Mouse (Mus musculus) MEL (cell line): ENCODE measurements at regions not wholly inside any gene's neighbourhood (a gene's known extent, or its start where the extent isn't known, plus 50 kb on each side); places are given as distances from the start of the nearest gene placed in this dataset.

ENCODE experiments used
- DNase-seq: peaks from one replicate; pipeline ENCODE4 v3.0.0; 2011; ENCODE audit warnings: low read depth, low spot score
- H3K27ac ChIP-seq: 2 replicates; pipeline ENCODE4 v1.5.1; 2012; ENCODE audit warnings: low read depth, mild to moderate bottlenecking, control low read depth, low read length, moderate library complexity; ENCODE audit not compliant: control insufficient read depth
- H3K27me3 ChIP-seq, 2 experiments: fragments of 150-350 bp in 1 of 2; sonication (generic) in 1 of 2; 2 replicates each; pipeline ENCODE4 v1.6.1; 2012; ENCODE audit warnings: low read length in 2 of 2, mild to moderate bottlenecking in 2 of 2, improper control_type of control experiment in 1 of 2, moderate library complexity in 1 of 2; ENCODE audit not compliant: insufficient read depth in 2 of 2, control insufficient read depth in 1 of 2
- H3K36me3 ChIP-seq, 2 experiments: 2 replicates each; pipeline ENCODE4 v1.6.1; 2012 to 2014; ENCODE audit warnings: low read length in 2 of 2, improper control_type of control experiment in 1 of 2, inconsistent platforms in 1 of 2, mild to moderate bottlenecking in 1 of 2; ENCODE audit not compliant: insufficient read depth in 2 of 2, control insufficient read depth in 1 of 2
- H3K4me1 ChIP-seq, 2 experiments: fragments of 150-350 bp in 1 of 2; sonication (generic) in 1 of 2; 2 replicates each; pipeline ENCODE4 v1.6.1; 2012; ENCODE audit warnings: low read length in 2 of 2, improper control_type of control experiment in 1 of 2, mild to moderate bottlenecking in 1 of 2; ENCODE audit not compliant: insufficient read depth in 2 of 2, control insufficient read depth in 1 of 2
- H3K4me3 ChIP-seq, 2 experiments: fragments of 150-350 bp in 1 of 2; sonication (generic) in 1 of 2; 2 replicates each; pipeline ENCODE4 v1.5.1; 2012; ENCODE audit warnings: low read depth in 2 of 2, low read length in 2 of 2, mild to moderate bottlenecking in 2 of 2, moderate library complexity in 2 of 2, control low read depth in 1 of 2, improper control_type of control experiment in 1 of 2; ENCODE audit not compliant: control insufficient read depth in 1 of 2, insufficient read depth in 1 of 2
- H3K79me2 ChIP-seq: 2 replicates; pipeline ENCODE4 v1.6.1; 2012; ENCODE audit warnings: mild to moderate bottlenecking, low read length, moderate library complexity; ENCODE audit not compliant: control insufficient read depth, poor library complexity, insufficient read depth
- H3K9ac ChIP-seq: 2 replicates; pipeline ENCODE4 v1.6.1; 2012; ENCODE audit warnings: low read depth, mild to moderate bottlenecking, control low read depth, low read length, moderate library complexity; ENCODE audit not compliant: control insufficient read depth, poor library complexity, severe bottlenecking
- H3K9me3 ChIP-seq: fragments of 150-350 bp; sonication (generic); replicated peaks from 2 replicates; pipeline ENCODE4 v1.6.1; 2012; ENCODE audit warnings: mild to moderate bottlenecking, low read length, improper control_type of control experiment, moderate library complexity; ENCODE audit not compliant: insufficient read depth
- CHD2 ChIP-seq: IDR thresholded peaks from 2 replicates; pipeline ENCODE4 v1.6.1; 2011; ENCODE audit warnings: low read length, improper control_type of control experiment
- CTCF ChIP-seq, 3 experiments: IDR thresholded peaks in 2 of 3; conservative IDR thresholded peaks in 1 of 3; 2 replicates each; pipeline ENCODE4 v1.5.1; 2011 to 2012; ENCODE audit warnings: low read length in 3 of 3, low read depth in 2 of 3, mild to moderate bottlenecking in 2 of 3, improper control_type of control experiment in 1 of 3, inconsistent platforms in 1 of 3, mixed read lengths in 1 of 3, moderate library complexity in 1 of 3; ENCODE audit not compliant: control insufficient read depth in 1 of 3, insufficient read depth in 1 of 3, poor library complexity in 1 of 3, severe bottlenecking in 1 of 3
- E2F4 ChIP-seq: IDR thresholded peaks from 2 replicates; pipeline ENCODE4 v1.6.1; 2011; ENCODE audit warnings: low read depth, low read length, improper control_type of control experiment, borderline replicate concordance
- EP300 ChIP-seq, 2 experiments: IDR thresholded peaks; 2 replicates each; pipeline ENCODE4 v1.6.1; 2011; ENCODE audit warnings: improper control_type of control experiment in 2 of 2, low read length in 2 of 2, low read depth in 1 of 2, mild to moderate bottlenecking in 1 of 2
- GABPA ChIP-seq: IDR thresholded peaks from 2 replicates; pipeline ENCODE4 v1.6.1; 2012; ENCODE audit warnings: low read depth, mild to moderate bottlenecking, inconsistent platforms, low read length, improper control_type of control experiment, moderate library complexity
- GATA1 ChIP-seq: IDR thresholded peaks from 2 replicates; pipeline ENCODE4 v1.6.1; 2011; ENCODE audit warnings: low read depth, low read length, improper control_type of control experiment
- KAT2A ChIP-seq: conservative IDR thresholded peaks from 2 replicates; pipeline ENCODE4 v1.6.1; 2012; ENCODE audit warnings: low read depth, low read length, improper control_type of control experiment, inconsistent platforms
- MAFK ChIP-seq: IDR thresholded peaks from 2 replicates; pipeline ENCODE4 v1.6.1; 2011; ENCODE audit warnings: low read depth, mild to moderate bottlenecking, low read length, improper control_type of control experiment, borderline replicate concordance
- MAX ChIP-seq: IDR thresholded peaks from 2 replicates; pipeline ENCODE4 v1.6.1; 2011; ENCODE audit warnings: low read length, improper control_type of control experiment
- MEF2A ChIP-seq: IDR thresholded peaks from 2 replicates; pipeline ENCODE4 v1.6.1; 2014; ENCODE audit warnings: low read depth, mild to moderate bottlenecking, inconsistent platforms, low read length, improper control_type of control experiment; ENCODE audit not compliant: poor library complexity, insufficient replicate concordance, severe bottlenecking; ENCODE audit errors: extremely low read depth
- MXI1 ChIP-seq: IDR thresholded peaks from 2 replicates; pipeline ENCODE4 v1.6.1; 2011; ENCODE audit warnings: mild to moderate bottlenecking, low read depth, low read length, improper control_type of control experiment
- MYB ChIP-seq: IDR thresholded peaks from 2 replicates; pipeline ENCODE4 v1.6.1; 2011; ENCODE audit warnings: mild to moderate bottlenecking, low read depth, low read length, improper control_type of control experiment
- NELFE ChIP-seq: IDR thresholded peaks from 2 replicates; pipeline ENCODE4 v1.6.1; 2011; ENCODE audit warnings: low read depth, low read length, improper control_type of control experiment
- NRF1 ChIP-seq: IDR thresholded peaks from 2 replicates; pipeline ENCODE4 v1.6.1; 2014; ENCODE audit warnings: low read depth, mild to moderate bottlenecking, inconsistent platforms, low read length, improper control_type of control experiment, moderate library complexity; ENCODE audit not compliant: poor library complexity, insufficient read depth, severe bottlenecking
- POLR2A ChIP-seq, 2 experiments: IDR thresholded peaks; 2 replicates each; pipeline ENCODE4 v1.6.1; 2011 to 2012; ENCODE audit warnings: low read length in 2 of 2, mild to moderate bottlenecking in 2 of 2, control low read depth in 1 of 2, improper control_type of control experiment in 1 of 2, low read depth in 1 of 2, moderate library complexity in 1 of 2; ENCODE audit not compliant: control insufficient read depth in 1 of 2, insufficient read depth in 1 of 2, poor library complexity in 1 of 2
- POLR2AphosphoS5 ChIP-seq: IDR thresholded peaks from 2 replicates; pipeline ENCODE4 v1.6.1; 2012; ENCODE audit warnings: low read depth, borderline replicate concordance, mild to moderate bottlenecking, inconsistent platforms, low read length, moderate library complexity, mixed read lengths
- SIN3A ChIP-seq: IDR thresholded peaks from 2 replicates; pipeline ENCODE4 v1.6.1; 2012; ENCODE audit warnings: low read length, improper control_type of control experiment, inconsistent platforms
- TAL1 ChIP-seq: IDR thresholded peaks from 2 replicates; pipeline ENCODE4 v1.6.1; 2012; ENCODE audit warnings: mild to moderate bottlenecking, inconsistent platforms, low read length, moderate library complexity, mixed read lengths
- TBP ChIP-seq: IDR thresholded peaks from 2 replicates; pipeline ENCODE4 v1.8.0; 2011; ENCODE audit warnings: low read depth, low read length, improper control_type of control experiment
- TCF12 ChIP-seq: IDR thresholded peaks from 2 replicates; pipeline ENCODE4 v1.6.1; 2014; ENCODE audit warnings: low read depth, mild to moderate bottlenecking, inconsistent platforms, low read length, improper control_type of control experiment, moderate library complexity
- UBTF ChIP-seq: IDR thresholded peaks from 2 replicates; pipeline ENCODE4 v1.6.1; 2012; ENCODE audit warnings: low read depth, mild to moderate bottlenecking, inconsistent platforms, low read length, improper control_type of control experiment, moderate library complexity, borderline replicate concordance; ENCODE audit not compliant: insufficient read depth
- USF1 ChIP-seq: IDR thresholded peaks from 2 replicates; pipeline ENCODE4 v1.6.1; 2014; ENCODE audit warnings: low read depth, mild to moderate bottlenecking, inconsistent platforms, low read length, improper control_type of control experiment, moderate library complexity
- USF2 ChIP-seq, 2 experiments: IDR thresholded peaks; 2 replicates each; pipeline ENCODE4 v1.6.1; 2011 to 2012; ENCODE audit warnings: improper control_type of control experiment in 2 of 2, low read length in 2 of 2, borderline replicate concordance in 1 of 2, inconsistent platforms in 1 of 2, low read depth in 1 of 2, mild to moderate bottlenecking in 1 of 2; ENCODE audit not compliant: insufficient read depth in 1 of 2
- ZMIZ1 ChIP-seq: IDR thresholded peaks from 2 replicates; pipeline ENCODE4 v1.6.1; 2012; ENCODE audit warnings: low read depth, mild to moderate bottlenecking, inconsistent platforms, low read length, improper control_type of control experiment, moderate library complexity

- no peaks in the 10 kb centered on the region for H3K79me2 ChIP-seq
- TF ChIP-seq GATA1 (no peak), KAT2A (no peak), ZMIZ1 (no peak), GABPA (no peak), NRF1 (no peak), CHD2 (no peak), CTCF (IDR thresholded peaks at IDR 0.05 in 2 of 3, conservative IDR thresholded peaks at IDR 0.05 in 1 of 3; ENCODE audit: control insufficient read depth in 1 of 3, insufficient read depth in 1 of 3, low read depth in 2 of 3, low read length in 3 of 3, poor library complexity in 1 of 3, severe bottlenecking in 1 of 3) (no peak), UBTF (no peak), USF2 (IDR thresholded peaks at IDR 0.05; ENCODE audit: borderline replicate concordance in 1 of 2, insufficient read depth in 1 of 2, low read depth in 1 of 2, low read length in 2 of 2) (no peak), POLR2A (IDR thresholded peaks at IDR 0.05; ENCODE audit: control insufficient read depth in 1 of 2, insufficient read depth in 1 of 2, low read depth in 1 of 2, low read length in 2 of 2, poor library complexity in 1 of 2) (no peak), TBP (no peak), SIN3A (no peak)
Observed at GRCm38 (mm10) chrX:99624515-99625179, 153.6 kb upstream of the Pja1 start.

GRCm38 (mm10) chrX:99612130-99612759, 141.2 kb upstream of the Pja1 start:
- DNase-seq: no peak
- Histone ChIP-seq H3K36me3 (no peaks in the 10 kb centered on the region), H3K27ac (no peak overlapping the region), H3K27me3 (no peaks in the 10 kb centered on the region; a peak in 1 of 4 replicates), H3K9me3 (no peaks in the 10 kb centered on the region), H3K79me2 (no peaks in the 10 kb centered on the region), H3K4me1 (no peaks in the 10 kb centered on the region), H3K4me3 (no peak overlapping the region), H3K9ac (no peak overlapping the region)
- TF ChIP-seq MAFK: no peak
- no peak for TF ChIP-seq EP300 (IDR thresholded peaks at IDR 0.05; ENCODE audit: low read depth in 1 of 2, low read length in 2 of 2)
- TF ChIP-seq E2F4: no peak
- TF ChIP-seq USF2 (IDR thresholded peaks at IDR 0.05; ENCODE audit: borderline replicate concordance in 1 of 2, insufficient read depth in 1 of 2, low read depth in 1 of 2, low read length in 2 of 2): no peak
- no peak for TF ChIP-seq NELFE
- no peak for TF ChIP-seq TCF12
- no peak for TF ChIP-seq CHD2
- TF ChIP-seq ZMIZ1: no peak
- no peak for TF ChIP-seq POLR2AphosphoS5
- no peak for TF ChIP-seq MEF2A
- TF ChIP-seq KAT2A: no peak
- no peak for TF ChIP-seq POLR2A (IDR thresholded peaks at IDR 0.05; ENCODE audit: control insufficient read depth in 1 of 2, insufficient read depth in 1 of 2, low read depth in 1 of 2, low read length in 2 of 2, poor library complexity in 1 of 2)
- TF ChIP-seq MXI1: no peak
- no peak for TF ChIP-seq TAL1
- TF ChIP-seq MYB: no peak
- no peak for TF ChIP-seq USF1
- TF ChIP-seq MAX: no peak

More at GRCm38 (mm10) chrX:99624515-99625179, 153.6 kb upstream of the Pja1 start:
- Histone ChIP-seq H3K27ac (no peak overlapping the region), H3K9ac (no peak overlapping the region), H3K27me3 (no peaks in the 10 kb centered on the region; a peak in 1 of 4 replicates), H3K4me3 (no peak overlapping the region), H3K9me3 (no peaks in the 10 kb centered on the region), H3K4me1 (no peaks in the 10 kb centered on the region), H3K36me3 (no peaks in the 10 kb centered on the region)
- DNase-seq: no peak
